Mouse (Mus musculus) kidney, adult 9 months (tissue): ENCODE measurements around the gene Kbtbd13.

Source experiments
- DNase-seq: peaks from one replicate; pipeline ENCODE4 v3.0.0; 2022

Gene Kbtbd13

GRCm38 (mm10) chr9:65391613-65391964, at the start of gene Kbtbd13:
Gene Kbtbd13, minus strand, starts transcription at chr9:65391652.
- no peak for DNase-seq

- DNase-seq = peak; percentile 96
Measured at GRCm38 (mm10) chr9:65435671-65436301, 44.3 kb upstream of the Kbtbd13 start, which contains the start of gene Mtfmt. Gene Mtfmt, plus strand, starts transcription at chr9:65435782.

GRCm38 (mm10) chr9:65435211-65435610, 43.8 kb upstream of the Kbtbd13 start:
- no peak for DNase-seq

- DNase-seq = peak; percentile 65
Measured at GRCm38 (mm10) chr9:65434140-65434539, 42.7 kb upstream of the Kbtbd13 start.

- DNase-seq = peak; percentile 93
Measured at GRCm38 (mm10) chr9:65432236-65432635, 40.8 kb upstream of the Kbtbd13 start.

- DNase-seq = no peak
Measured at GRCm38 (mm10) chr9:65430921-65431320, 39.5 kb upstream of the Kbtbd13 start.

GRCm38 (mm10) chr9:65430401-65430800, 38.9 kb upstream of the Kbtbd13 start:
- DNase-seq = no peak

- peak; percentile 56 for DNase-seq
Measured at GRCm38 (mm10) chr9:65428003-65428402, 36.6 kb upstream of the Kbtbd13 start.

GRCm38 (mm10) chr9:65427511-65427910, 36.1 kb upstream of the Kbtbd13 start:
- DNase-seq = peak; percentile 85

- DNase-seq = no peak
Measured at GRCm38 (mm10) chr9:65424393-65424792, 32.9 kb upstream of the Kbtbd13 start.

GRCm38 (mm10) chr9:65422760-65423501, 31.5 kb upstream of the Kbtbd13 start, which contains the start of gene Slc51b:
Gene Slc51b, minus strand, starts transcription at chr9:65422955.
- DNase-seq = peak; percentile 90

GRCm38 (mm10) chr9:65419633-65420032, 28.2 kb upstream of the Kbtbd13 start:
- DNase-seq = no peak

- DNase-seq = no peak
Measured at GRCm38 (mm10) chr9:65417738-65418137, 26.3 kb upstream of the Kbtbd13 start.

GRCm38 (mm10) chr9:65411326-65411725, 19.9 kb upstream of the Kbtbd13 start:
- DNase-seq = no peak

GRCm38 (mm10) chr9:65410378-65410777, 18.9 kb upstream of the Kbtbd13 start:
- DNase-seq = no peak

- peak; percentile 94 for DNase-seq
Measured at GRCm38 (mm10) chr9:65408871-65409295, 17.4 kb upstream of the Kbtbd13 start.

- peak; percentile 82 for DNase-seq
Measured at GRCm38 (mm10) chr9:65407861-65408260, 16.4 kb upstream of the Kbtbd13 start.

- no peak for DNase-seq
Measured at GRCm38 (mm10) chr9:65407327-65407726, 15.9 kb upstream of the Kbtbd13 start.

GRCm38 (mm10) chr9:65405184-65405449, 13.7 kb upstream of the Kbtbd13 start:
- DNase-seq = no peak

- peak; percentile 86 for DNase-seq
Measured at GRCm38 (mm10) chr9:65404331-65405183, 13.1 kb upstream of the Kbtbd13 start.

- no peak for DNase-seq
Measured at GRCm38 (mm10) chr9:65399934-65400333, 8.5 kb upstream of the Kbtbd13 start.

- DNase-seq = peak; percentile 59
Measured at GRCm38 (mm10) chr9:65398279-65398678, 6.8 kb upstream of the Kbtbd13 start, which contains the start of gene Rasl12. Gene Rasl12, plus strand, starts transcription at chr9:65398506.

- no peak for DNase-seq
Measured at GRCm38 (mm10) chr9:65394360-65394759, 2.9 kb upstream of the Kbtbd13 start.

GRCm38 (mm10) chr9:65393606-65394005, 2.2 kb upstream of the Kbtbd13 start:
- DNase-seq = no peak
